Mouse (Mus musculus) stomach, postnatal 0 days (tissue): ENCODE results near the gene Ccl20. TPM values are rescaled to one million over a fixed set of nuclear protein-coding genes. Genes with fewer than 3 reads are reported as not detected.

Experiments
- ATAC-seq: fragments of 200-750 bp; cut with Nextera tagmentation; 2 replicates; pipeline ENCODE4 v1.8.0; 2017; ENCODE audit not compliant: low FRiP score, low TSS enrichment
- DNase-seq: peaks from one replicate; pipeline ENCODE4 v3.0.0-alpha.2; 2016; ENCODE audit warnings: low spot score
- H3K27ac ChIP-seq: fragments of 300-500 bp; sonication (generic); replicated peaks from 2 replicates; pipeline ENCODE4 v1.5.1; 2014; ENCODE audit warnings: mild to moderate bottlenecking, control low read depth
- H3K27me3 ChIP-seq: fragments of 300-500 bp; sonication (generic); 2 replicates; pipeline ENCODE4 v1.6.1; 2014; ENCODE audit warnings: low read length; ENCODE audit not compliant: control insufficient read depth, insufficient read depth
- H3K36me3 ChIP-seq: fragments of 300-500 bp; sonication (generic); 2 replicates; pipeline ENCODE4 v1.6.1; 2014; ENCODE audit warnings: low read length, mixed read lengths; ENCODE audit not compliant: control insufficient read depth, insufficient read depth
- H3K4me1 ChIP-seq: fragments of 300-500 bp; sonication (generic); replicated peaks from 2 replicates; pipeline ENCODE4 v1.6.1; 2014; ENCODE audit warnings: antibody characterized with exemption; ENCODE audit not compliant: control insufficient read depth, insufficient read depth
- H3K4me2 ChIP-seq: fragments of 300-500 bp; sonication (generic); replicated peaks from 2 replicates; pipeline ENCODE4 v1.6.1; 2014; ENCODE audit warnings: low read depth, mild to moderate bottlenecking, control low read depth, moderate library complexity
- H3K4me3 ChIP-seq: fragments of 300-500 bp; sonication (generic); 2 replicates; pipeline ENCODE4 v1.5.1; 2014; ENCODE audit warnings: low read depth, low read length, control low read depth
- H3K9ac ChIP-seq: fragments of 300-500 bp; sonication (generic); 2 replicates; pipeline ENCODE4 v1.6.1; 2014; ENCODE audit warnings: mild to moderate bottlenecking, low read length, control low read depth, mixed read lengths
- H3K9me3 ChIP-seq: fragments of 300-500 bp; sonication (generic); 2 replicates; pipeline ENCODE4 v1.6.1; 2016; ENCODE audit warnings: low read length; ENCODE audit not compliant: control insufficient read depth
- CTCF ChIP-seq: IDR thresholded peaks from 2 replicates; pipeline ENCODE4 v1.5.1; 2016; ENCODE audit warnings: antibody characterized with exemption, low read depth, mild to moderate bottlenecking, moderate library complexity
- EP300 ChIP-seq: optimal IDR thresholded peaks from 2 replicates; pipeline ENCODE3; 2016; ENCODE audit warnings: antibody characterized with exemption
- WGBS: fragments of 180-500 bp; shearing (Covaris S2); extraction: QIAGEN DNeasy Blood & Tissue Kit; methylation state at CpG from one replicate; pipeline ENCODE4 v1.1.7; 2014; 5-methylcytosine and 5-hydroxymethylcytosine counted together
- polyA plus RNA-seq: library from polyadenylated mRNA; unstranded; fragments of >200 nt; fragmentation: Nextera tagmentation; extraction: Ambion mirVana; gene quantifications from 2 replicates; pipeline ENCODE4 v1.2.1, GENCODE M21; 2015

Gene Ccl20
- polyA plus RNA-seq, 1 experiment from 2014 or later = 15.2 TPM

DNA sequence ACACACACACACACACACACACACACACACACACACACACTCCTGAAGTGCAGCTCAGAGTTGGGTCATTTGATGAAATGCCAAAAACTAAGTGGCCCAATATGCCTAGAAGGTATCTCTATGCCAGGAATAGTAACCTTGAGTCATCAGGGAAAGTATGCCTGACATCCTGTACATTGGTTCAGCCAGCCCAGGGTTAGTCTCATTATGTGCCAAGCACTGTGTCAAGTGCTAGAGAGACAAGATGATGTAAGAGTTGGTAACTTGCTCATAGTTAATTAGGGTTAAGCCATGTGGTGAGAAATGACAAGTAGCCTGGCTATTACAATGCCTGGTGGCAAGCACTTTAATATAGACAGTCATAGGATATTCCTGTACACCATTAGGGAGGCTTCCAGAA lies 3.3 kb downstream of the Ccl20 start:
- TF ChIP-seq CTCF (no peak), EP300 (no peak)
- no peak overlapping the region for H3K27ac ChIP-seq
- H3K9me3 ChIP-seq = no peaks in the 10 kb centered on the region
- no peak overlapping the region for H3K9ac ChIP-seq
- H3K4me3 ChIP-seq = no peak overlapping the region
- no peaks in the 10 kb centered on the region for H3K36me3 ChIP-seq
- no peaks in the 10 kb centered on the region; the same call in 1 of the 2 replicates for H3K4me1 ChIP-seq
- H3K27me3 ChIP-seq = no peaks in the 10 kb centered on the region
- H3K4me2 ChIP-seq = no peak overlapping the region
- ATAC-seq (no peak), DNase-seq (no peak)

DNA sequence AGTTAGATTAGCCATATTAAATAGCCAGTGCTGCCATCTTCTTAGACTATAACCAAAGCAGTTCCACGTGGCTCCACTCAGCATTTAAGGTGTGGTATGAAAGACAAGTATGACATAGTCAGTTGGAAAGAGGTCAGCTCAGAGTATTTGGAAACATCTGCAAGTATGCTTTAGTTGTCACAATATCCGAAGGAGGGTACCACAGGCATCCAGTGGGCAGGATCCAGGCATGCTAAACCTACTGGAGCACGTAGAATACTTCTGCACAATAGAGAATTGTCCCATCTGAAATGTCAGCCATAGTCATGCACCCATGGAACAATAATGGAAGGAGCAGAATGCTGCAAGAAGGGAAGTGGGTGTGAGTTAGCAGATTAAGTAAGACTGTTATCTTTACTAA lies 3.7 kb downstream of the Ccl20 start:
- Histone ChIP-seq H3K27ac (no peak overlapping the region), H3K9ac (no peak overlapping the region), H3K4me1 (no peaks in the 10 kb centered on the region; the same call in 1 of the 2 replicates), H3K27me3 (no peaks in the 10 kb centered on the region), H3K36me3 (no peaks in the 10 kb centered on the region), H3K4me2 (no peak overlapping the region), H3K4me3 (no peak overlapping the region), H3K9me3 (no peaks in the 10 kb centered on the region)
- WGBS = 70% methylated on average over 3 of the region's 3 CpGs
- ATAC-seq = no peak
- TF ChIP-seq EP300 = no peak
- no peak for TF ChIP-seq CTCF
- DNase-seq = no peak

DNA sequence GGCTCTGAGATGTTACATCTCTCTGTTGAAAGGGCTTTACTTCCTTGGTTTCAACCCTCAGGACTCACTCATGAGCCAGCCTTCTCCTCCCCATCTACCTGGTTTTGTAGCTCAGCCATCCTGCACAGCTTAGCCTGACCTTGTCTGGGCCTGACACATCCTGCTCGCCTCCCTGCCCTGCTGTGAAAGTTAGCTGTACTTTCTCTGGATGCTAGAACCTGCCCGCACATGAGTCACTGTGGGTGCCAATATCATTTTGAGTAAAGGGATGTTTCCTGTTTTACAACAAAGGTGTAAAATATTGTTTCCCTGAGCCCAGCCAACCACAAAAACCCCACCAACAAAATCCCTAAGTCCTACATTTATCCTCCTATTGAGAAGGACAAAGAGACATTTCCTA lies 6.6 kb downstream of the Ccl20 start:
- 74% methylated on average over 2 of the region's 2 CpGs for WGBS
- no peak for TF ChIP-seq CTCF
- no peak for TF ChIP-seq EP300
- H3K36me3 ChIP-seq = no peaks in the 10 kb centered on the region
- no peak overlapping the region for H3K9ac ChIP-seq
- H3K4me1 ChIP-seq = no peaks in the 10 kb centered on the region
- no peak overlapping the region for H3K4me2 ChIP-seq
- ATAC-seq (no peak), DNase-seq (no peak)
- H3K9me3 ChIP-seq = no peaks in the 10 kb centered on the region
- no peaks in the 10 kb centered on the region for H3K27me3 ChIP-seq
- H3K27ac ChIP-seq = no peak overlapping the region
- no peak overlapping the region for H3K4me3 ChIP-seq

DNA sequence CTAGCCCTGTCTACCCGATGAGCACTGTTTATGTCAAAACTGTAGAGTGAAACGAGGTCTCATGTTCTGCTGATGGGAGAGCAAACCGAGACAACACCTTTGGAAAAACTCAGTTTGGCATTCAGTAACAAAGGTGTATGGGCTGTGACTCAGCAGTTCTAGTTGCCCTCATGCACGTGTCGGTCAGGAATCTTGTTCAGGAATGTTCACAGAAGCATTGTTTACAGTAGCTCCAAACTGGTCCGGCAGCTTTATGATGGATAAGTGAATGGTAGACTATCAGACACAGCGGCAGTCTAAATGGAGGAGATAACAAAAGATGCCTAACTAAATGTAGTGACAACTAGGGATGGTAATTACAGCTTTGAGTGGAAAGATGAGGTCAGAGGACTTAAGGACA lies 19.3 kb downstream of the Ccl20 start:
- H3K27me3 ChIP-seq = no peaks in the 10 kb centered on the region
- no peaks in the 10 kb centered on the region for H3K4me1 ChIP-seq
- H3K9ac ChIP-seq = no peak overlapping the region
- DNase-seq = peak; percentile 67
- H3K9me3 ChIP-seq = no peaks in the 10 kb centered on the region
- no peaks in the 10 kb centered on the region for H3K36me3 ChIP-seq
- WGBS = 11% methylated on average over 7 of the region's 7 CpGs
- H3K27ac ChIP-seq = no peak overlapping the region
- H3K4me3 ChIP-seq = no peak overlapping the region
- TF ChIP-seq EP300 = peak; percentile 73
- TF ChIP-seq CTCF = no peak
- peak; percentile 87 for ATAC-seq
- no peak overlapping the region for H3K4me2 ChIP-seq

DNA sequence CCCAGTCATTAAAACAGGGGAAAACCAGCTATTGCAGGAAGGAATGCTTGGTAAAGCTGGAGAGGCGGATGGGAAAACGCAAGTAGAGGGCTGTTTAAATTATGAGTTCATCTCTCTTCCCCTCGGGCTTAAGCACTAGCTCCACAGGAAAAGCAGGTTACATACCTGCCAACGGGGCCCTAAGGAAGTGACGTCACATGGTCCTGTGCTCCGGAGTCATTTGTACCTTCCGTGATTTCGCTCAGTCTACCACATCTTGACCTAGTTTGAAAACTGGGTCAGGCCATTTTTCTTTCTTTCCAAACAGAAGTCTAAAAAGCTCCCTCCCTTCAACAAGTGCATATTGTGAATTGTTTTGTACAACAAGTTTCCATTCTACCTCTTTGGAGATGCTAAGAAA lies 21.3 kb downstream of the Ccl20 start:
- no peak overlapping the region for H3K4me3 ChIP-seq
- H3K9me3 ChIP-seq = no peaks in the 10 kb centered on the region
- H3K27ac ChIP-seq = no peak overlapping the region
- no peaks in the 10 kb centered on the region for H3K36me3 ChIP-seq
- no peaks in the 10 kb centered on the region for H3K4me1 ChIP-seq
- no peak overlapping the region for H3K4me2 ChIP-seq
- no peak for TF ChIP-seq EP300
- no peak for TF ChIP-seq CTCF
- no peak overlapping the region for H3K9ac ChIP-seq
- no peak for DNase-seq
- 73% methylated on average over 8 of the region's 8 CpGs for WGBS
- ATAC-seq = no peak
- H3K27me3 ChIP-seq = no peaks in the 10 kb centered on the region

DNA sequence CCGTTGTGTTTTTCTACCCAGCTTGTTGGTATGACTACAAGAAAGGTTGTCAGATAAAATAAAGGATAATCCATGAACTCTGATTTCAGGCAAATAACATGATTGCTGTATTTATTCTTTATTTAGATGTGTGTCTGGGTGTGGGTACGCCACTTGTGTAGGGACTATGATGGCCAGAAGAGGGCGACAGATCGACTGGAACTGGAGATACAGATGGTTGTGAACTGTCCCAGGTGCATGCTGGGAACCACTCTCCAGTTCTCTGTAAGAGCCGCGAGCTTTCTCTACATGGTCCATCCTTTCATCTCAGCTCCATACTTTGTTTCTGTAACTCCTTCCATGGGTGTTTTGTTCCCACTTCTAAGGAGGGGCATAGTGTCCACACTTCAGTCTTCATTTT lies 22.2 kb downstream of the Ccl20 start:
- no peaks in the 10 kb centered on the region for H3K9me3 ChIP-seq
- TF ChIP-seq EP300 = no peak
- 0 out of 2 replicates have a peak, but pooled peaks have one; percentile 3 for TF ChIP-seq CTCF
- no peak overlapping the region for H3K9ac ChIP-seq
- 88% methylated on average over 6 of the region's 6 CpGs for WGBS
- ATAC-seq = no peak
- H3K27me3 ChIP-seq = no peaks in the 10 kb centered on the region
- H3K36me3 ChIP-seq = no peaks in the 10 kb centered on the region
- H3K4me1 ChIP-seq = no peaks in the 10 kb centered on the region
- no peak overlapping the region for H3K27ac ChIP-seq
- H3K4me2 ChIP-seq = no peak overlapping the region
- no peak for DNase-seq
- no peak overlapping the region for H3K4me3 ChIP-seq

DNA sequence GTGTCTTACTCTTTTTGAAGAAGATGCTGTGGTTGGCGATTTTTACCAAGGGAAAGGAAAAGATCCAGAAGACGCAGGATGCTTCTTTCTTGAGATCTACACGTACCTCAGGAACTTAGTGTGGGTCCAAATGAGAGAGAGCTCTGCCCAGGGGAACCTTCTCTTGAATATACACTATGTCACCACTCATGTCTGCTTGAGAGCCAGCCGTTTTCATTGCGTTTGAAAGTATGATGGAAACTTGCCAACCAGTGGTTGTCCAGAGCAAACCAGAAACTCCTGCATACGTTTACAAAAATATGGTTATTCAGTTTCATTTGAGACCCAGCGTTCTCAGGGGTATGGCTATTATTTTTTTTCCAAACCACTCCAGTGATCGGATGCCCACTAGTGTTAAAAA lies 24.9 kb downstream of the Ccl20 start:
- TF ChIP-seq CTCF (no peak), EP300 (no peak)
- Histone ChIP-seq H3K9ac (no peak overlapping the region), H3K27me3 (no peaks in the 10 kb centered on the region), H3K4me1 (no peaks in the 10 kb centered on the region), H3K27ac (no peak overlapping the region), H3K36me3 (no peaks in the 10 kb centered on the region), H3K9me3 (no peaks in the 10 kb centered on the region), H3K4me2 (no peak overlapping the region), H3K4me3 (no peak overlapping the region)
- ATAC-seq = no peak
- 72% methylated on average over 8 of the region's 8 CpGs for WGBS
- DNase-seq = no peak
